Mouse (Mus musculus) ES-E14 (cell line): Measurements from ENCODE around the gene Cyb561a3.

ENCODE experiments used
- CHD2 ChIP-seq: IDR thresholded peaks from 2 replicates; pipeline ENCODE4 v1.6.1; 2014; ENCODE audit warnings: mild to moderate bottlenecking, low read depth, low read length, inconsistent platforms
- HCFC1 ChIP-seq: IDR thresholded peaks from 2 replicates; pipeline ENCODE4 v1.6.1; 2012; ENCODE audit warnings: low read length, inconsistent platforms, borderline replicate concordance; ENCODE audit not compliant: insufficient read depth
- MAFK ChIP-seq: IDR thresholded peaks from 2 replicates; pipeline ENCODE4 v1.6.1; 2014; ENCODE audit warnings: mild to moderate bottlenecking, low read depth, low read length, inconsistent platforms; ENCODE audit not compliant: insufficient read depth
- ZC3H11A ChIP-seq: IDR thresholded peaks from 2 replicates; pipeline ENCODE4 v1.6.1; 2012; ENCODE audit warnings: low read depth, mild to moderate bottlenecking, inconsistent platforms, low read length, borderline replicate concordance
- ZNF384 ChIP-seq: IDR thresholded peaks from 2 replicates; pipeline ENCODE4 v1.6.1; 2012; ENCODE audit warnings: low read depth, low read length, inconsistent platforms

DNA sequence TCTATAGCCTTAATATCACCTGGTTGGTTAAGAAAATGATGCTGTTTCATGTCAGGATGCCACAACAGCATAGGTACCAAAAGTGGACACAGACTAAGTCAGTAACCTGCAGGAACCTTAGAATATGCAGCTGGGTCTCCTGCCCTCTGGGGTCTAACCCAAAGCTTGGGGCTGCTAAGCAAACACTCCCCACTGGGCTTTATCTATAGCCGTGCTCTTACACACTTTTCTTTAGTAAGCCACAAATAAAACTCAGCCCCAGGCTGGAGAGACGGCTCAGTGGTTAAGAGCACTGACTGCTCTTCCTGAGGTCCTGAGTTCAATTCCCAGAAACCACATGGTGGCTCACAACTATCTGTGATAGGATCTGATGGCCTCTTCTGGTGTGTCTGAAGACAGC is 20.0 kb upstream of the Cyb561a3 start:
- no peak for TF ChIP-seq MAFK
- no peak for TF ChIP-seq CHD2
- TF ChIP-seq ZC3H11A, result no peak
- TF ChIP-seq HCFC1, result no peak
- TF ChIP-seq ZNF384, result no peak
